Mouse (Mus musculus): ENCODE data around the gene Dnajc4.

DNA sequence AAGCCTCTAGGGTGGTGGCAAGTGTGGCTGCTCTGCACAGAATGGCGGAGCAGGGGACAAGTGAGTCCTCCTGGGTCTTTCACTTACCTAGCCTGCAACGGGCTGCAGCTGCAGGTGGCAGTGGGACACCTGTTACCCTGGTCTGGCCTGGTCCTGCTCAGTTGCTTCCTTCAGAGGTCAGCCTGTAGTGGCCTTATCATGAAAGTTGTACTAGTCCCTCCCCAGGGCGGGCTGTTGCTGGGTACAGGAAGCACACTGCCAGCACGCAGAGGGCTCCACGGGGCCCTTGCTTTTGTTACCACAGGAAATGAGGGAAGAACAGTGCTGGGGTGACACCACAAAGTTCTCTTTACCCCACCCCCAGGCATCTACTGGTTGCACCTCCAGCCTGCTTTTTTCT, 26.8 kb upstream of the Dnajc4 start, which contains the start of gene Fermt3:
- TF ChIP-seq EP300 (IDR thresholded peaks at IDR 0.05; ENCODE audit: insufficient read depth, low read depth, low read length) (no peak), CTCF (IDR thresholded peaks at IDR 0.05; ENCODE audit: low read depth, low read length) (no peak)
